Mouse (Mus musculus): ENCODE results near the gene Arid2.

The Arid2 gene

DNA sequence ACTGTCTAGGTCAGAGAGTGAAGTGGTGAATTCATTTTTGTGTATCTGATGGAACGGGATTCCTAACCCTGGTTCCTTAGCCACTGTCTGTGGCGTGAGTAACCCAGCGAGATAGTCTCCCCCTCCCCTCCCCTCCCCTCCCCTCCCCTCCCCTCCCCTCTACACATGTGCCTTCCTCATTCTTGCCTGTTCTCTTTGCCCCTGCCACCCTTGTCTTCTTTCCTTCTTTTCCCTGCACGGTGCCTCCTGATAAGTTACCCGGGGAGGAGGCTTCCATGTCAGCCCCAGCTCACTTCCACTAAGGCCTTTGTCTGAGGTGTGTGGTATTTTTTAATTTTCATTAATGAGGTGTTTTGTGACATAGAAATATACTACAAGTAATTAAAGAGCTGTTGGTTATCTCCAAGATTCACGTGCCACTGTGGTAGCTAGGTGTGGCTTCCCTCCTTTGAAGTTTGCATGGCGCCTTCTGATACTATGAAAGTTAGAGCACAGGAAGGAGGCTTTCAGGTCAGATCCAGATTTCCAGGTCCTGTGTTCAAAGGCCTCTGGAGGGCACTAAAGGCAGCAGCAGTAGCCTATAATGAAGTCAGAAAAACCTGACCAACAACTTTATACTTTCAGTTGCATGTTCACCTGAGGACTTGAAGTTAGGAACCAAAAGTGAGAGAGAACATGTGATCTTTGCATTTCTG, 57.4 kb downstream of the Arid2 start:
- no peak for DNase-seq (ENCODE audit: low spot score)

DNA sequence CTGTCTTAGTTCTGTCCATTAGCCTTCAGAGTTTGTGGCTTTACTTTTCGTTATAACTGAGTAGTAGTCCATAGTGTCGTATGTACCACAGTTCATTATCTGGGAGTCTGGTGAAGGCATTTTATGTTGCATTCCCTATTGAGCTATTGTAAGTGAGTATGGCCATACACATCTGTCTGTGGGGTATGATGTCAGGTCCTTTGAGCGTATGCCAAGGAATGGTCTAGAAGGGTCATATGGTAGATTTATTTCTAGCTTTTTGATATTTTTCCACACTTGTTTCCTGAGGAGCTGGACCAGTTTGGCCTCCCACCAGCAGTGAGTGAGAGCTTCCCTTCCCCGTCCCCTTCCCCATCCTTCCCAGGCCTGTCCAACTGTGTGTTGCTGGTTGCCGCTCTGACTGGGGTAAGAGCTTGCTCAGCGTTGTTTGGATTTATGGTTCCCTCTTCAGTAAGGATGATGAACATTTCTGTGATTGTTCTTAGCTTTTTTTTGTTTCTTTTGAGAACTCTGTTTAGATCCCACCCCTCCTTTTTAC, 58.1 kb downstream of the Arid2 start:
- DNase-seq (ENCODE audit: low spot score), result no peak

DNA sequence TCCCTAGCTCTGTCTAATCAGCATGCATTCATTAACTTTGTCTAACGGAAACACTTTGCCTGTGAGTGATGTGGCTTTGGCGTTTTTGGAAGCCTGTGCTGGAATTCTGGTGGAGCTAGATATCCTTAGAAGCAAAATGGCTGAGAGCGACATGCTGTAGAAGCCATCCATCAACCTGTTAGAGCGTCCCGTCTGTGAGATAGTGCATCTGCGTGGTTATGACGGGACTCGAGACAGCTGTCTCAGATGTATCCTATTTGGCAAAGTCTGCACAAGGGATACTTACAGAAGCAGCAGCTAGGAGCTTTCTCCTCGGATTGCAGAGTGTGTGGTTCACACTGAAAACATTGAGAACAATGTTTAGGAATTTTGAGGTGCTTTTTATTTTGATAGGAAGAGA, 64.1 kb downstream of the Arid2 start:
- DNase-seq (ENCODE audit: low spot score), result no peak

DNA sequence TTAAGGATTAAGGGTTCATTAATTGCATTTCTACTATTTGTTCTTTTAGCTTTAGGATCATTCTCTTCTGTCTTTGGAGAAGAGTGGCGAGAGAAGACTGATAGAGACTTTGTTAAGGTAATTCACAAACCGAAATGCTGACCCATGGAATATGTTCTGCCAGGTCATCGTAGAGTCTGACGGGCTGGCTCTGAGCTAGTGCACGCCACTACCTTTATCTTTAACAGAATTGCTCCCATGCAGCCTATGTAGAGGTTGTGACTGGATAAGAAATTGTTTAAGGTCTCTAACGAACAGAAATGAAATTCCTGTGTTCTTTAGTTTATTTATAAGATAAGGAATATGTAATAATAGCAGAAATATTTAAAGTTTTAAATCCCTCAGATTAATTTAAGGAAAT, 71.6 kb downstream of the Arid2 start:
- DNase-seq (ENCODE audit: low spot score), result no peak

DNA sequence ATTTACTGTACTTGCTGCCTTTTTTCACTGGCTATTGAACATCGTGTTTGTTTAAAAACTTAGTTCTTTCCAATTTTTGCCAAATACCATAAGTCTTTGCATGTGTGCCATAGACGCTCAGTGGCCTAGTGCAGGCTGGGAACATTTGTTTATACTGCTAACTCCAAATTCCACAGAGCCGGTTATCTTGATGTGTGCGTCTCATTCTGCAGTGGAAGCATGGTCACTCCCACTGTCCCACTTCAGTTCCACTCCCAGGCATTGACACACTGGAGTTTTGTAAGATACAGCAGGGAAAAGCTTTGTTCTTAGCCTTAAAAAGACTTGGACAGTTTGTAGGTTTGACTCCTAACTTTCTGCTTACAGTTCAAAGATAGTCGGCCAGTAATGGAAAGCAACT, 73.3 kb downstream of the Arid2 start:
- DNase-seq (ENCODE audit: low spot score), result no peak

DNA sequence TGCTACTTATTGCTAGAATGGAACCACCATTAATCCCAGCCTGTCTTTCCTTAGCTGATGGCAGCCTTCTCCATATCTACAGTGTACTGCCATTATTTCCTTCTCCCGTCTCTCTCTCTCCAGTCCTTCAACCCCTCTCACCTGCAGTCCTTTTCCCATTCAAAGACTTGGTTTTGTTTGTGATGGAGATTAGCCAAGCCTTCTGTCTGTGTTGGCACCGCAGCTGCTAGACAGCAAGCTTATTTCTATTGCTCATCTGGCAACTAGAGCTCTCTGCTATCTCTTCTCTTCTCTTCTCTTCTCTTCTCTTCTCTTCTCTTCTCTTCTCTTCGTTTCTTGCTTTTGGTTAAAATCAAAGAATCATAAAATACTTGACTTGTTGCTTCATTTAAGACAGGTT, 78.0 kb downstream of the Arid2 start:
- DNase-seq (ENCODE audit: low spot score), result no peak

DNA sequence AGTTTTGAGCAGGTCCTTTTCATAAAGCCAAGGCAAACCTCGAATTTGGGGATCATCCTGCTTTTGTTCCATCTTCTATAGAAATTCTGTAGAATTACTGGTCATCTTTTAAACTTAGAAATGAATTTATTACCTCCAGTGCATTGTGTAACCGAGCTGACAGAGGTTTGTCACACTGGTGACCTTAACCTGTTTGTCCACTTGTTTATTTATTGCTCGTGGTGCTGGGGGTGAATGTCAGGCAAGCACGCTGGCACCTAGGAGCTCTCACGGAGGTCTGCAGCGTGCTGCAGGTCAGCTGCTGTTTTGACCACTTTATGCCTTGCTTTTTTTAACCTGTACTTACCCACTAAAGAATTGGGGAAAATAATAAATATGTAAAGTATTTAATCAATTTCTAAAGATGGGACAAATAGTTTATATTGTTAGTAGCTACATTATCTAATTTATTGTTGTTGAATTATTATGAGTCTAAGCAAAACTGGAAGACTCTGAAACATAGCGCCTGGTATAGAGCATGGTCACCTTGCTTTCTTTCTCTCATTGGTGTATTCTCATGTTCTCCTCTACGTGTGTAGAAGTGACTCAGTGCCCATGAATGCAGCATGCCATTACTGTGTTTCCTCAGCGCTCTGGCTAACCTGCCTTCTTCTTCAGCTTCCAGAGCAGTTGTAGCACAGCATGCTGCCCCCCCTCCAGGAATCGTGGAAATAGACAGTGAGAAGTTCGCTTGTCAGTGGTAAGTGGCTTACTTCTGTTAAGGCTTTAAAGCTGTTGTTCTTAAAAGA, 79.1 kb downstream of the Arid2 start:
- DNase-seq (ENCODE audit: low spot score), result no peak

DNA sequence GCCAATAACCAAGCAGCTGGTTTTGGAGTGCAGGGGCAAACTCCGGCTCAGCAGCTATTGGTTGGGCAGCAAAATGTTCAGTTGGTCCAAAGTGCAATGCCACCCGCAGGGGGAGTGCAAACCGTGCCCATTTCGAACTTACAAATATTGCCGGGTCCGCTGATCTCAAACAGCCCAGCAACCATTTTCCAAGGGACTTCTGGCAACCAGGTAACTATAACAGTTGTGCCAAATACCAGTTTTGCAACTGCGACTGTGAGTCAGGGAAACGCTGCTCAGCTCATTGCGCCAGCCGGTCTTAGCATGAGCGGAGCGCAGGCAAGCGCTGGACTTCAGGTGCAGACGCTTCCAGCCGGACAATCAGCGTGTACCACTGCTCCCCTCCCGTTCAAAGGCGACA, 84.0 kb downstream of the Arid2 start:
- no peak for DNase-seq (ENCODE audit: low spot score)

DNA sequence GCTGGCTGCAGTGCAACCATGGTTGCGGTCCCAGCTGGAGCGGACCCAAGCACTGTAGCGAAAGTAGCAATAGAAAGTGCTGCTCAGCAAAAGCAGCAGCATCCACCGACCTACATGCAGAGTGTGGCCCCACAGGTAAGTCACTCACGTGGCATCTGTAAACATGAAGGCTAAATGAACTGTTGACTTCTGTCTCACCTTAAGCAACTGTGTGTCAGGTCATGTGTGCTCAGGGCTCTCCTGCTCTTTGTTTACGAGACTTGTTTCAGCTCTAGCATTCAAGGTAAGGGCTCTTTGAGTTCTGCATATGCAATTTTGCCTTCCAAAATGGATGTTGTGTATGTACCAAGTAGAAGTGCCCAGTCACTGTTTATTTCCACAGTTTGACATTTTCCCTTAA, 85.3 kb downstream of the Arid2 start:
- DNase-seq (ENCODE audit: low spot score), result no peak

DNA sequence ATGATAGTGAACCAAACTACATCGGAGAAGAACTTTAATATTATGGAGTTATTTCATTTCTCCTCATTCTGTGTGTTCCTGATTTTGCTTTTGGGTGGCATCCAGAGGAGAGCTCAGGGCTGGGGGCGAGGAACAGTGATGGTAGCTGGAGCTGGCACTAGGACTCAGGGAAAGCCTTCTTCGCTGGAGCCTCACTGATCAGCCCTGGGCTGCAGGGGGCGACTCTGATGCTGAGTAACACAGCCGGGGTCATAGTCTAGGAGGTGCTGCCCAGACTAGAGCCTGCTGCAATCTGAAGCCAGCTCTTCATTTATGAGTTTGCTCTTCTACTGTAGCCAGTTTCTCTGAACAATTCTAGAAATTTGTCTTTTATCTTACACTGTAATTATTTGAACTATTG, 85.8 kb downstream of the Arid2 start:
- DNase-seq (ENCODE audit: low spot score), result no peak

DNA sequence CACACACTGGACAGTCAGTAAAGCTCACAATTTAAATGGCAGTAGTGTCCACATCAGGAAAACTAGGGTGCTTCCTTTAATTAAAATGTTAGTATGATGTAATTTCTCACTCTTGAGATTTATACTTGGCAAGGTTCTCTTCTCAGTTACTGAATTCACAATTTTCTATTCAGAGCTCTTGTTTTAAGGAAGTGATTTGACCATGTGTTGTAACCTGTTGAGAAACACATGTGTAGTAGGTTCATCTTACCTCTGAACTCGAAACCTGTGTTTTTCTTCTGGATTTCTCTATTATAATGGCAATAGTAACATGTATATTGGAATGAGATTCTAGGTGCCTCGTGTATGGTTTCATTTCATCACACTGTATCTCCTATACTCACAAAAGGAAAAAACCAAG, 88.9 kb downstream of the Arid2 start:
- DNase-seq (ENCODE audit: low spot score), result no peak

DNA sequence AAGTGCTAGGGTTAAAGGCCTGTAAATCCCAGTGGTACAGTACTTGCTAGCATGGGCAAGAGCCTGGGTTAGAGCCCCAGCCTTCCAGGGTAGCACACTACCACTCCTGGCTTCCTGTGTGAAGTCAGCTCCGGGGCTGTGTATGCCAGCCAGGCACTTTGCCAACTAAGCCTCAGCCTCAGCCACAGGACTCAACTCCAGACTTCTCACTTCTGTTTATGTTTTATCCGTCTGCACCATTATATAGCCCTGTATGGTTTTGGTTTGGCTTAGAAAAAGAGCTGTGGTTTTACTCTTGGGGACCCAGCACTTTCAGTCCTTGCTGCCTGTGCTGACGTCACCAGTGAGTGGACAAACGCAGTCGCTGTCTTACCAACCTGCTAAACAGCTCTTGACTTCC, 89.9 kb downstream of the Arid2 start:
- no peak for DNase-seq (ENCODE audit: low spot score)

DNA sequence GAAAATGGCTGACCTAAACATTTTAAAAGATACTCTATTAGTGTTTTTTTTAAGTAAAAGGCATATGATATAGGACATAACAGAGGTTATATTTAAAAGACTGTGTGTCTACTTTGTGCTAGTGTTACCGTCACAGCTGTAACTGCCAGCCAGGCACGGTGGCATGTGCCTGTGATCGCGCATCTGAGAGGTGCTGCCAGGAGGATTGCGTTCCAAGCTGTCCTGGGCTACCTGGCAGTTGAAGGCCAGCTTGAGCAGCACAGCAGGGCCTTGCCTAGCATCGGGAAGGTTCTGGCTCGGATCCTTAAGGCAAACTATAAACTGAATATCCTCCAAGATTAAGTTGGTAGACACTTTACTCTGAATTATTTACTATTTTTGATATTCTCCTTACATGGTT, 90.4 kb downstream of the Arid2 start:
- no peak for DNase-seq (ENCODE audit: low spot score)

DNA sequence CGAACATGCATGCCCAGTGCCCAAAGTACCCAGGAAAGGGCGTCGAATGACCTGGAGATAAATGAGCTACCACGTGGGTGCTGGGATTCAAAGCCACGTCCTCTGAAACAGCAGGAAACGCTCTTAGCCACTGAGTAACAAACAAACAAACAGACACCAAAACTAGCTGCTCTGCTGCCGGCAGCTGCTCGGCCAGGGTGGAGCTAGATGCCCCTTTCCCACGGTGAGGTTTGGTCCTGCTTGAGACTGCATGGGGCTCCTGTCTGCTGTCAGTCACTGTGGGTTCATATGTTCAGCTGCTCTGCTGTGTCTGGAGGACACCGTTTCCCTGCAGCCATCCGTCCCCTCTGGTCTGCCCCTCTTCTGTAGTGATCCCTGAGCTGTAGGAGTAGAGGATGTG, 94.9 kb downstream of the Arid2 start:
- DNase-seq (ENCODE audit: low spot score), result no peak

DNA sequence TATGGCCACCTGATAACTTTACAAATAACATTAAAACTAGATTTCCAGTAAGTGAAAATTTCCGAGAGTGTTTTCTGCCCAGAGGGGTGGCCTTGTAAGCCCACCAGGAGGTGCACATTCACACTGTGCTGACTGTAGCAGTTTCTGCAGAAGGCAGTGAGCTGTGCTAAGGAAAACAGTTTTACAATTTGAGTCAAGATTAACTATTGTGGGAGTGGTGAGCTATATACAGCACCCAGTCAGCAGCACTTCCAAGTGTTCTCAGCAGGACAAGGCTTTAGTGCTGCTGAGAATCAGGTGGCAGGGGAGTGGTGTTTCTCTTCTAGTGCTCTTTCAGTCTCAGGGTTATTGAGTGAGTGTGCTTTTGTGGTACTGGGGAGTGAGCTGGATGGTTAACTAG, 101.2 kb downstream of the Arid2 start:
- no peak for DNase-seq (ENCODE audit: low spot score)

DNA sequence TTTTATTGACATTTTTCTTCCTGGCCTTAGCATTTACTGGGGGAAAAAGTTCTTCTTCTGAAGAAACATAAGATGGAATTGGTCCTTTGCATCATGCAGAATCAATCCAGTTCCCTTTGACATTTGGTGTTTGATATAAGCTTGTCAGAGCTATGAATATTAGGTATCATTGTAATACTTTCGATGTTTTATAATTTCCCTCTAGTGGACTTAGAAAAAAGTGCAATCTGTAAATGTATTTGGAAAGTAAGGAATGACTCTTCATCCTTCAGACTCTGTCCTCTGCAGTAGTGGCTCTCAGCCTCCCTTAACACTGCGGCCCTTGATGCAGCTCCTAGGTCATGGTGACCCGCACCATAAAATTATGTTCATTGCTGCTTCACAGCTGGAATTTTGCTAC, 105.6 kb downstream of the Arid2 start:
- no peak for DNase-seq (ENCODE audit: low spot score)

DNA sequence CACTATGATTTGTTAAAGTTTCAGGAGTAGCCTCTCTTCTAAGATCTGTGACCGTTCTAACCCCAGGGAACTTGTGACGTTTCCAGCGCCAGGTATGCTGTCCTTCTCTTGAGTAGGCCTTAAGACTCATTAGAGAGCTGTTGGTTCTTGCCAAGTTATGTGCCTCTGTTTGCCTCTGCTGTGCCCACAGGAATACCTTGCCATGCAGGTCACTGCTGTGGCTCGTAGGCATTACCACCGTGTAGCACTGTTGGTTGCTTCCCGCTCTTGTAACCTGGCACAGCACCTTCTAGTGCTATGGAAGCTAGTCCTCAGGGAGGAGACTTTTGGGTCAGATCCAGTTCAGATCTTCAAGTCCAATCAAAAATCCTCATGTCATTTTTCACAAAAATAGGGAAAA, 107.8 kb downstream of the Arid2 start:
- DNase-seq (ENCODE audit: low spot score), result no peak

DNA sequence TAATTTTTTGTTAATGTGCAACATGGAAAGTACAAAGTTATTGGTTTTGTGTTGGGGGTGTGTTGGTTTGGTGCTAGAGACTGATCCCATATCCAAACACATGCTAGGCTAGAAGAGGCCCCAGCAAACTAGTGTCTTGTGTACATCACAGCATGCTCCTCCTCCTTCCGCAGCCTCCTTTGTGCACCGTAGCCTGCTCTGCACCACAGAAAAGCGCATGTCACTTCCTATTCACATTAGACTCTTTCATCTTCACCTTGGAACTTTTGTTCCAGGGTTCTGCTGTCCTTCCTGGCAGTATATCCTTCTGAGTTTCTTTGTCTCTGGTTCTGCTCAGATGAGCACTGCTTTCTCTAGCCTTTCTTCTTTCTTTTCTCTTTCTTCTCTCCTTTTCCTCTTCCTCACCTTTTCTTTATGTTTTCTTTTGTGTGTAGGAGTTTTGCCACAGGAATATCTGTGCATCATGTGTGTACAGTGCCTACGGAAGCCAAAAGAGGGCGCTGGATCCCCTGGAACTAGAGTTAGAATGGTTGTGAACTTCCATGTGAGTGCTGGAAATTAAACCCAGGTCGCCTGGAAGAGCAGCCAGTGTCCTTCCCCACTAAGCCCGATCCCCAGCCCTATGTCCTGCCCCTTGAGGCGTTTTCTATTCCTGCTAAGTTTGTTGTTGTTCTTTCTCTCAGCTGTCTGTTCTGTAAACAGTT, 109.5 kb downstream of the Arid2 start:
- DNase-seq (ENCODE audit: low spot score), result no peak

DNA sequence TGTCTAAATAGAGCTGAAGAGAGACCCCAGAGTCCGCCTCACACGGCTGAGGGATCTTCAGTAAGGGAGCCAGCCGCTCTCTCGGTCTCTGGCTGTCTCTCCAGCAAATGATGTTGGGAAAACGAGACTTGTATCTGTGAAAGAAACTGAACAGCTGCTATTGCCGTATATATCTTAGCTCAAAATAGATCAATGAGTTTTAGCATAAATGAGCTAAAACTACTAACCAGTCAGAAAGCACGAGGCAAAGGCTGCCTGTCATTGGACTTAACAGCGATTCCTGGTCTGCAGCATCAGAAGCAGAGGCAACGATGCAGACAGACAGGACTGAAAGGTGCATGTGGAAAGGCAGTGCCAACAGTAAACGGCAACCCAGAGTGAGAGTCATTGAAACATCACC, 111.0 kb downstream of the Arid2 start:
- DNase-seq (ENCODE audit: low spot score), result no peak

DNA sequence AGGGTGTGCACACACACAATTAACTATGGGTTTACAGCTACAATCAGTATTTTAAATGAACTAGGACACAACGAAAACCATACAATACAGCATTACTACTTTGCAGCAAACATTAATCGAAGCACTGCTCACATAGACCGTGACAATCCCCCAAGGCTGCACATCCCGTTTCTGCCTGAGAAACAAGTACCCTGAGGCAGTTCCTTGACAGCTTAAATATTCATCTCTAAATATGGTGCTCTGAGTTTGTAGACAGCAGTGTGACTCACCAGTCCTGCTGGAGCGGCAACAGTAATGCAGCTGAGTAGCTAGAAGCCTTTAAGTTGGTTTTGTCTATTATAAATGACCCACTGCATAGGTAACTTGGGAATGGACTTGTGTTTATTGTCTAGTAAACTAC, 118.2 kb downstream of the Arid2 start:
- no peak for DNase-seq (ENCODE audit: low spot score)

DNA sequence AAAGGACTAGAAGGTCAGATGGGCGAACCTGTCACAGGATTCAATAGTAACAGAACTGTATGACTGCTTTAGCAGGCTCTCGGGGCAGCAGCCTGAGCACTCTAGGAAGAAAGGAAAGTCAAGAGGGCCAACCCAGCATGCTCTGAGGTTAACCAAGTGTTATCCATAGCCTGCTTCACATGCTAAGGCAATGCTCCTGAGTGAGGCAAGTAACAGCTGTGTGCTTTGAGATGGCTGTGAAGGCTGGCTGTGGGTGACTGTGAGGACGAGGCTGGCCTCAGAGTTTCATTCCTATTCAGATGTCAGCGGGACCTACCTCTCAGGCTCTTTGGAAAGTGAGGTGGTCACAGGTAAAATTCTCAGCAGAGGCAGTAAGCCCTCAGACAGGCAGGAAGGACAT, 118.9 kb downstream of the Arid2 start:
- no peak for DNase-seq (ENCODE audit: low spot score)

DNA sequence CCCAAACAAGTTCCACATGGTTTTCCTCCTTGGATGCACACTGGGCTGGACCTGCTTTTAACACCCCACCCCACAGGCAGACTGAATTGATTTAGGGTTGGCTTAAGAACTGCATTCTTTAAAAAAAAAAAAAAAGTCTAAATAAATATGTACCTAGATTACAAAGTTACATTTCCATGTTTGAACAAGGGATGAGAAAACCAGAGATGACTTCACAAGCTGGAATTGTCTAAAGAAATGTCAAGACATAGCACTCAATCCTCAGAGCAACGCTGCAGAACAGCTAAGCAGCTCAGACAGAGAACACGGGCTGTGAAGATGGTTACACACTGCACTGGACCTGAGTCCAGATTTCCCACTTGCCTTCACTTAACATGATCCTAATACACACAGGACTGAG, 119.8 kb downstream of the Arid2 start:
- DNase-seq (ENCODE audit: low spot score), result no peak

DNA sequence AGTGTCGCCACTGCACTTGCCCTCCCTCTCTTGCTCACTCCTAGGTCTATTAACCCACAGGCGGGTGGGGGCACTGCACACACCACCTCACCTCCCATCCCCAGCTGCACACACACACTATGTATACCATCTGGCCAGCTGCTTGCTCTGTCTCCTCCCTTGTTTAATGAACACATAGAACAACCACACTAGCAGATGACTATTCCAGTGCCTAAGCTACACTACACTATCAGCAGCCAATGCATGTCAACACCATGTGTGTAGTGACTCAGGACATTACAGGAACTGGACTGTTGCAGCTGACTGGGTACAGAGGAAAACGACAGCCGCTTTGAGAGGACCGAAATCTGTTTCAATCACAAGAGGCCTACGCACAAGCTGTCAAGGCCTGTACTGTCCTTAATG, 121.4 kb downstream of the Arid2 start:
- DNase-seq (ENCODE audit: low spot score), result no peak

Data from layer of hippocampus, adult 9-10 months (tissue).